Mouse (Mus musculus): ENCODE data around the gene Cped1.
A peak's percentile ranks its signal among the peaks of the same experiment; 100 is the strongest.
"Not testable (repeated sequence)": the region's sequence is repeated elsewhere in the genome, so short reads cannot be mapped to it uniquely, and the experiment has no call there.

The Cped1 gene

DNA sequence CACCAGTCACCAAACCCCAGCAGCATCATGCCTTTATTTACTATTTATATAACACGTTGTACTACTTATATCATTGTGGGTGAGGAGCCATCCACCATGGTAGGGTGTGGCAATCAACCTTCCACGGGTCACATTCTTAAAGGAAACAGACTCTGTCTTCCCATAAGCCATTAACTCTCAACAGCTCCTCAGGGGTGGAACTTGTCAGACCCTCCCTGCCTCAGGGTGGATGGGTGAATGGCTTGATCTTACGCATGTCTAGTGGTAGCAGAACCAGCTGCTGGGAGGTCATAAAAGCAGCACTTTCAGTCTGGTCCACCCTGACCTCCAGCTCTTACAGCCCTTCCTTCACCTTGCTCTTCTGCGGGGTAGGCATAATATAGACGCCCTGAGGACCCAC, 100.3 kb downstream of the Cped1 start:
- no peak for DNase-seq

DNA sequence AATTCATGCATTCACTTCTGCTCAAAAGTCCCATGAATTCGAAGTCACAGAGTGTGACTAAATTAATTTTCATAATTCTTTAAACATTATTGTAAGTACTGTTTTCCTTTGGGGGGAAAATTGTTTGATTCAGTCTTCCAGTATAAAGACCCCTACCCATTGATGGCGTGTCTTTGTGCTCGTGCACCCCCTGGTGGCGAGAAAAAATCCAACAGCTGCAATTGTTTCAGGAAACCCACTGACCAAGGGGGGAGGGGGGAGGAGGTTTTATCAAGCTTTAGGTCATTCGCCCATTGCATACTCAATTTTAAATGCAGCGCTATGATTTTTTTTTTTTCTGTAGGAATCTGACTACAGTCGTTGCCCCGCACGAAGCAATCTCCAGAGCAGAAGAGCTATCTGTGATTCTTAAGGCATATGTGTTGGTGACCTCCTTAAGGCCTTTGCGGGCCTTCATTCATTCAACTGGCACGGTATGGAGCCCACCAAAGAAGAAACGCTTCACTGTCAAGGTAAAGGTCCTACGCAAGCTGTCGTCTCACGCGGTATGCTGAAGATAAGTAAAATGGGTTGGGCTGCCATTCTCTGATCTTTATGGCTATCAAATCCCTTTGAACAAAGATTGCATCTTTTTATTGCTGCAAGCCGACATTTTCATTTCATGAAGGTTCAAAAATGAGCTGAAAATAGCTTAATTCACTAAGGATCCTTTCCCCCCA, 102.8 kb downstream of the Cped1 start:
- DNase-seq, result peak; percentile 24 to 77

GRCm38 (mm10) chr6:22091773-22092172, 106.1 kb downstream of the Cped1 start:
- no peak for DNase-seq

- no peak for DNase-seq
Observed at GRCm38 (mm10) chr6:22093792-22094191, 108.1 kb downstream of the Cped1 start.

DNA sequence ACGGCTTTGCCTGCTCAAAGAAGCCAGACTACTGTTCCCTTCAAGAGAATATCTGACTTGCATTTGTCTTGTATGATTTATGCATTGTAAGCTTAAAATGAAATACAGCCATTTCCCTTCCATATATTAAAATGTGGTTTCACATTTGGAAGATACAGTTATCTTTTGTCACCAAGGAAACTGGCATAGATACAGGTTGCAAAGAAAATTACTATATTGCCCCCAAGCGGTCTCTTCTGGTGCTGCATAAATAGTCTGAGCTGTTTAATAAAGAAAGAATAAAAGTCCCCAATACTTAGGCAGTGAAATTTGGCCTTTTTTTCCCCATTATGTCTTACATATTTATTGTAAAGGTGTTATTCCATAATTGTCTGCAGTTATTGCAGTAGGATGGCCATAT, 112.0 kb downstream of the Cped1 start:
- DNase-seq, result peak; percentile 12 to 65

DNA sequence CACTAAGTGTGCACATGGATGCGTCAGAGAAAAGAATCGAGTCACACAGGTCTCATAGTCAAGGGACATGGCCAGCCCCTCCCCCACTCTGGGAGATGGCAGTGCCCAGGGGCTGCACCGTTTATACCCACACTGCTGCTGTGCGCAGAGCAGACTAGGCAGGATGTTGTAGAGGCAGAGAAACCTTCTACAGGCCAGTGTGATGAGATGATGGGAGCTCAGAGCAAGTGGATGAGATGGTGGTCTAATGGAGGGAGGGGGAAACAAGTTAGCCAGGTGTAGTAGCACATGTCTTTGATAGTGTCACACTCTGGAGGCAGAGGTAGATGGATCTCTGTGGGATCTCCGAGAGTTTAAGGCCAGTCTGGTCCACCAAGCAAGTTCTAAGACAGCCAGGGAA, 114.1 kb downstream of the Cped1 start:
- DNase-seq, result no peak

DNA sequence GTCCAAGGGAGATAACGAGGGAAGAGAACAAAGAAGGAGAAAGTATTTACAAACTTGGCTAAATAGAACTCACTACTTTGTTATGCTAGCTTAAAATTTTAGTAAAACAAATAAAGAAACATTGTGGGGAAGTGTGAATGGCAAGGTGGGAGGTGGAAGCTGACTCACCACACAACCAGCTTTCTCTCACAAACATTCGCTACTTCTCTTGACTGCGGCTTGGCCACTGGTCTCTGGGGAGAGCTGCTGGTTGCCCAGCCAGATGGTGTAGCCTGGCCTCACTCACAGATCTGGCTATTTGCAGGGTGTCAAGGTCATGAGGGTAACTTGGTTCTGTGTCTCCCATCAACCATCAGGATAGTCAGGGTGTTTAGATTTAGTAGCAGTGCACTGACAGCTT, 116.2 kb downstream of the Cped1 start:
- DNase-seq, result no peak

GRCm38 (mm10) chr6:22102752-22103151, 117.0 kb downstream of the Cped1 start:
- no peak for DNase-seq

GRCm38 (mm10) chr6:22103713-22104112, 118.0 kb downstream of the Cped1 start:
- no peak for DNase-seq

GRCm38 (mm10) chr6:22104211-22104610, 118.5 kb downstream of the Cped1 start:
- no peak for DNase-seq

DNA sequence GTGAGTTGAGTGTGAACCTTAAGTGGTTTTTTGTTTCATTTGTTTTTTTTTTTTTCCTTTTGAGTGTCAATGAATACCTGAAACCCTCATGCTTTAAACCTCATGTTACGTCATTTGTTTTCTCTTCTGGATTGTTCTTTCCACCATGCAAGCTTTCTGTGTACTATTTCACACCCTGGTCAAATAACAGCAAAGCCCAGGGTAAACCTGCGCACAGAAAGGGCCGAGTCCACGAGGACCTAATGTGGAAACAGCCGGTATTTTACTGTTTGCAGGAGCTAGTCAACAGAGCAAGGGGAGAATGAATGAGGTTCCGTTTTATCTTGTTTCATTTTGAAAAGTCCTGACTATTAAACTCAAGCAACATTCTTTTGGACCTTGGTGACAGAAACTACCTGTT, 128.4 kb downstream of the Cped1 start:
- DNase-seq, result no peak

GRCm38 (mm10) chr6:22116679-22117078, 131.0 kb downstream of the Cped1 start:
- DNase-seq, result no peak

DNA sequence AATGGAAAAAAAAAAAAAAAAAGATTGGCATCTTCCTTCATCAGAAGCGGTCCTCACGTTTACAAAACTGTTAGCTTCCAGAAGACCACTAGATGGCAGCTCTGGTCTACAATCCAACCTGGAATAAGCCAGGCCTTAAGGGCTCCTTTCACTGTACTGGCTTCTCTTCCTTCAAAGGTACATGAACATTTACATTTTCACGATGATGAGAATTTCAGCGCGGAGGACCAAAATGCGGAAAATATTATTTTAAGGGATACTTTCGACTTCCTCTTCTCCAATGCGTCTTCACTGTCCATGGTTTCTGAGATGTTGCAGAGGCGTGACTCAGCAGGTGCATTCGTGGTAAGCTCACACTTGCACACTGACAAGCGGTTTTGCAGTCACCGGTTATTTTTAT, 136.4 kb downstream of the Cped1 start:
- DNase-seq, result peak; percentile 44 to 52

DNA sequence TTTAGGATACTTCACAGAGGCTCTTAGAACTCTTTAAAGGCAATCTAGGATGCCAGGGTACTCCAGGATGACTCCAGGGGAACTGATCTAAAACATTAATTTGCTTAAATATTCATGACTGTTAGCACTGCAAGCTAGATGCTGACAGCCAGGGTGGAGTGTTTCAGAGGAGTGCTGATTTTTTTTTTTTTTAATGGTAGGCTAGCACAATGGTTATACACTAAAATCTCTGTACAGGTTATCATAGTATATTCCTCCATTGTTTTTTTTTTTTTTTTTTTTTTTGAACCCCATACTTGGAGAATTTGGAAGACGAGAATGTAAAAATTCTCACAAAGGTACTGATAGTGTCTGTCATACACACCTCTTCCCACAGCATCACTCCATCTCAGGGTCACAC, 137.0 kb downstream of the Cped1 start:
- no peak for DNase-seq

- DNase-seq, result no peak
Observed at GRCm38 (mm10) chr6:22123332-22123731, 137.6 kb downstream of the Cped1 start.

DNA sequence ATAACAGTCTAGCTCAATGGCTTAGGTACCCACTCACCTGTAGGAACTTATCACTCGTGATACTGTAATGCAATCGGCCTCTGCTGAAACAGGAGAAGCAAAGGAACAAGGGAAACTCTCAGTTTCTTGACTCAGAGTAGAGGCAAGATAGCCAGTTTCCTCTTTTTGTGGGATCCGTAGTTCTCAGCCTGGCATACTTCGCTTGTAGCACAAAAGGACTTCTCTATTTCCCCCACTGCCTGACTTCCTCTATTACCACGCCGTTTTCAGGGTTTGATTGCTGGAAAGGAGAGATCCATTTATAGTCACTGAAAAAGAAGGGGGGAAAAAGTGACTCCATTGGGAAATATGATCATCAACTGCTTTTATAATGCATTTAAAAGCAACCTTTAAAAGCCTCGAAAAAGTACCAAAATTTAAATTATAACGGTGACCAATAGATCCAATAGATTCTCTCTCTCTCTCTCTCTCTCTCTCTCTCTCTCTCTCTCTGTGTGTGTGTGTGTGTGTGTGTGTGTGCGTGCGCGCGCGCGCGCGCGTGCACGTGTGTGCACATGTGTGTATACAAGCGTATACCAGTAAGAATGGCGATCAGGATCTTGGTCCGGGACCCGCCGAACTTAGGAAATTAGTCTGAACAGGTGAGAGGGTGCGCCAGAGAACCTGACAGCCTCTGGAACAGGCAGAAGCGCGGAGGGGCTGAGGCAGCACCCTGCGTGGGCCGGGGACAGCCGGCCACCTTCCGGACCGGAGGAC, 139.0 kb downstream of the Cped1 start:
- DNase-seq, result not testable (repeated sequence)

DNA sequence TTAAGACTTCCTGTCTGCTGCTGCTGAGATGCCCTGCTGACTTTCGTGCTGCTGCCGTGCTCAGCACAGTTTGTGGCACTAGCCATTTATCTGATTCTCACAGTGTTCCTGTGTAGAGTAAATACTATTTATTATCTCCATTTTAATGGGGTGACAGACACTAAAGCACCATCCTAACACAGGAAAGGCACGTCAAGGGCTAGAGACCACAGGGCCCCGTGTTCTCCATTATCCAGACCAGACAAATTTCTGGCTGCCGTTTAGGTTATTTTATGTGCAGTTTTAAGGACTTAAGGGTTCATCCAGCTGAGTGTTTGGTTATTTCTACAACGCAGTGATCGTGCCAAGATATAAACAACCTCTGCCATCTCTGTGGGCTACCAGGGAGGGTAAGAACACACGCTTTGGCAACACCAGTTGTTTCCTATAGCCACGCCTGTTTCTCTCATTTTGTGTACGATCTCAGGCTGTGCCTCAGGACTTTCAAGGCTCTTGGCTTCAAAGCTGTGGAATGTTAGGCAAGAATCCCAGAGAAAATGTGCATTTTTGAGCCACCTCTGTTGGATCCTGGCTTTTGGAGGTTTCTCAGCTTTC, 149.4 kb downstream of the Cped1 start:
- DNase-seq, result no peak

- peak in 1 of 2 experiments; percentile 13 for DNase-seq
Observed at GRCm38 (mm10) chr6:22136805-22137204, 151.1 kb downstream of the Cped1 start.

DNA sequence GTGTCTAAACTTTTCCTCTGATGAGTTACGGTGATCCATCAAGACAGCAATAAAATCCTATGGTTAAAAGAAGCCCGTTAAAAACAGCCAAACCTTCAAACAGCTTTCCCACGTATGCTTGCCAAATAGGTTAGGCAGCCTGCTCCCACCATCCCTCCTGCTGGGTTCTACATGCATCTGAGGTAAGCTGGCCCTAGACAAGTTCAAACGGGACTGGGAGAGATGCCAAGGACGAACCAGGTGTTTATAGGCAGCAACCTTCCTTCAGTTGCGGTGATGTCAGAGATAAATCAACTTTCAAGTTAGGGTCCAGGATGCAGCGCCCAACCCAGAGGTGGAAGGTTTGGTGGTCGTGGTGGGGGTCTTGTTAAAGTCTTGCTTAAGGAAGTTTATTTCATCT, 155.1 kb downstream of the Cped1 start:
- DNase-seq, result no peak

GRCm38 (mm10) chr6:22147236-22147635, 161.5 kb downstream of the Cped1 start:
- no peak for DNase-seq

DNA sequence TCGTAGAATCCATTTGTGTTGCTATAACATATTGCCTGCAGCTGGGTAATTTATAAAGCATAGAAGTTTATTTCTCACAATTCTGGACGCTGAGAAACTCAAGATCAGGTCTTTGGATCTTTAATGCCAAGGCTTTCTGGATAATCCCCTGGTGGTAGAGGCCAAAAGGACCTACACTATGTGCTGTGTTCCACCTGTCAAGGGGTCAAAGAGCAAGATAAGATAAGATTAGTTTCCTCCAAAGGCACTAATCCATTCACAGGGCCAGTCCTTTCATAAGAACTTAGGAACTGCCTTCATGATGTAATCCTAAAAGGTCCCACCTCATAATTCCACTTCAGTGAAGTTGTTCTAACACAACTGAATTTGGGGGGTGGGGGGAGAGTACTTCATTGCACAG, 162.8 kb downstream of the Cped1 start:
- DNase-seq, result no peak

- DNase-seq, result peak; percentile 37 to 79
Observed at GRCm38 (mm10) chr6:22157461-22157860, 171.7 kb downstream of the Cped1 start.

GRCm38 (mm10) chr6:22161944-22162343, 176.2 kb downstream of the Cped1 start:
- DNase-seq, result no peak

DNA sequence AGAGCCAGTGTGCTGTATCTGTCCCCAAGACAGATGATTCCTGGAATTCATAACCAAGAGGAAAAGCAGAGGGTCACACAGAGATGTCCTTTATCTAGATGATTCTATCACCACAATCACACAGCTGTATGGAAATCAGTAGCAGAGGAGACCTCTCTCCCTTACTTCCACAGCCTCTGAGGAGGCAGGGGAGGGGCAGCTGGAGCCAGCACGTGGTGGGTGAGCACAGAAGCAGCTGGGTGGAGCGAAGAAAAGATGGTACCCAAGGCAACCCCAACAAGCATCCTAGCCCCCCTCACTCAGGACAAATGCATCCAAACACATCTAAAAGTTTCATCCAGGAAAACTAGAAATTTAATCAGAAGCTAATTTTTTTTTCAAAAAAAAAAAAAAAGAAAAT, 182.7 kb downstream of the Cped1 start:
- DNase-seq, result no peak
